Mouse (Mus musculus): ENCODE data around the gene Nmrk1.

- TF ChIP-seq POLR2A (IDR thresholded peaks at IDR 0.05; ENCODE audit: borderline replicate concordance, insufficient read depth, low read length): no peak
- no peak for TF ChIP-seq CTCF (IDR thresholded peaks at IDR 0.05; ENCODE audit: borderline replicate concordance, insufficient read depth, low read depth, low read length)
Measured at GRCm38 (mm10) chr19:18632231-18633185, 758 bp downstream of the Nmrk1 start.
